Mouse (Mus musculus) intestine, embryonic 16.5 days (tissue): ENCODE data around the gene Aldh2. TPM values are rescaled to one million over a fixed set of nuclear protein-coding genes. Genes with fewer than 3 reads are reported as not detected.
A peak's percentile ranks its signal among the peaks of the same experiment; 100 is the strongest.
"Not testable (repeated sequence)": the region's sequence is repeated elsewhere in the genome, so short reads cannot be mapped to it uniquely, and the experiment has no call there.

Experiments used
- ATAC-seq: fragments of 200-750 bp; cut with Nextera tagmentation; 2 replicates; pipeline ENCODE4 v1.8.0; 2017; ENCODE audit warnings: moderate TSS enrichment, moderate library complexity
- H3K27ac ChIP-seq: fragments of 300-500 bp; sonication (generic); 2 replicates; pipeline ENCODE4 v1.5.1; 2014; ENCODE audit warnings: mild to moderate bottlenecking, low read length
- H3K27me3 ChIP-seq: fragments of 300-500 bp; sonication (generic); replicated peaks from 2 replicates; pipeline ENCODE4 v1.6.1; 2014; ENCODE audit warnings: low read length, control low read depth, mixed read lengths; ENCODE audit not compliant: control insufficient read depth, insufficient read depth
- H3K36me3 ChIP-seq: fragments of 300-500 bp; sonication (generic); 2 replicates; pipeline ENCODE4 v1.6.1; 2014; ENCODE audit warnings: low read length, control low read depth; ENCODE audit not compliant: control insufficient read depth, insufficient read depth
- H3K4me1 ChIP-seq: fragments of 300-500 bp; sonication (generic); 2 replicates; pipeline ENCODE4 v1.6.1; 2014; ENCODE audit warnings: low read length, control low read depth, mixed read lengths; ENCODE audit not compliant: control insufficient read depth, insufficient read depth
- H3K4me2 ChIP-seq: fragments of 300-500 bp; sonication (generic); 2 replicates; pipeline ENCODE4 v1.6.1; 2014; ENCODE audit warnings: low read depth, low read length, control low read depth
- H3K4me3 ChIP-seq: fragments of 300-500 bp; sonication (generic); 2 replicates; pipeline ENCODE4 v1.5.1; 2014; ENCODE audit warnings: mild to moderate bottlenecking, low read length
- H3K9ac ChIP-seq: fragments of 300-500 bp; sonication (generic); 2 replicates; pipeline ENCODE4 v1.6.1; 2014; ENCODE audit warnings: low read depth, low read length
- H3K9me3 ChIP-seq: fragments of 300-500 bp; sonication (generic); 2 replicates; pipeline ENCODE4 v1.6.1; 2016; ENCODE audit warnings: low read length, control low read depth; ENCODE audit not compliant: control insufficient read depth
- whole genome bisulfite sequencing: fragments of 180-500 bp; shearing (Covaris S2); extraction: QIAGEN DNeasy Blood & Tissue Kit; methylation state at CpG from one replicate; pipeline ENCODE4 v1.1.7; 2014; 5-methylcytosine and 5-hydroxymethylcytosine counted together
- polyA plus RNA-seq: library from polyadenylated mRNA; unstranded; fragments of >200 nt; fragmentation: Nextera tagmentation; extraction: Ambion mirVana; gene quantifications from 2 replicates; pipeline ENCODE4 v1.2.1, GENCODE M21; 2015

Aldh2 gene
- polyA plus RNA-seq = 236 TPM in 2 replicates

GRCm38 (mm10) chr5:121593451-121594401 is at the start of gene Aldh2:
Gene Aldh2, minus strand, starts transcription at chr5:121593824.
- Histone ChIP-seq H3K4me1 (peaks cover 27% of the 10 kb centered on the region), H3K27ac (peak within 1 kb of the TSS; percentile 87), H3K36me3 (no peaks in the 10 kb centered on the region), H3K27me3 (no peaks in the 10 kb centered on the region), H3K4me3 (peak within 1 kb of the TSS; percentile 87), H3K4me2 (peak within 1 kb of the TSS; percentile 92), H3K9me3 (no peaks in the 10 kb centered on the region), H3K9ac (peak within 1 kb of the TSS; percentile 87)
- peak; percentile 90 for ATAC-seq
- WGBS = 4% methylated on average over 47 of the region's 47 CpGs

- H3K9me3 ChIP-seq = no peaks in the 10 kb centered on the region
- no peaks in the 10 kb centered on the region for H3K4me1 ChIP-seq
- no peak overlapping the region for H3K4me2 ChIP-seq
- no peak overlapping the region for H3K4me3 ChIP-seq
- WGBS = 89% methylated on average over 9 of the region's 9 CpGs
- no peak overlapping the region for H3K27ac ChIP-seq
- H3K36me3 ChIP-seq = no peaks in the 10 kb centered on the region
- ATAC-seq = no peak
- H3K9ac ChIP-seq = no peak overlapping the region
- H3K27me3 ChIP-seq = no peaks in the 10 kb centered on the region
These were observed 46.0 kb upstream of the Aldh2 start for GRCm38 (mm10) chr5:121639601-121640000.

- 87% methylated on average over 6 of the region's 6 CpGs for WGBS
- H3K4me1 ChIP-seq = no peaks in the 10 kb centered on the region
- no peaks in the 10 kb centered on the region for H3K9me3 ChIP-seq
- no peak overlapping the region for H3K4me3 ChIP-seq
- H3K36me3 ChIP-seq = no peaks in the 10 kb centered on the region
- no peak overlapping the region for H3K9ac ChIP-seq
- ATAC-seq = no peak
- no peak overlapping the region for H3K27ac ChIP-seq
- H3K27me3 ChIP-seq = no peaks in the 10 kb centered on the region
- no peak overlapping the region for H3K4me2 ChIP-seq
These were observed 43.7 kb upstream of the Aldh2 start for GRCm38 (mm10) chr5:121637296-121637695.

GRCm38 (mm10) chr5:121634668-121635067 is 41.0 kb upstream of the Aldh2 start:
- H3K9me3 ChIP-seq = no peaks in the 10 kb centered on the region
- no peaks in the 10 kb centered on the region for H3K36me3 ChIP-seq
- H3K4me2 ChIP-seq = no peak overlapping the region
- ATAC-seq = no peak
- H3K27ac ChIP-seq = no peak overlapping the region
- no peaks in the 10 kb centered on the region for H3K27me3 ChIP-seq
- 90% methylated on average over 5 of the region's 5 CpGs for WGBS
- H3K4me1 ChIP-seq = no peaks in the 10 kb centered on the region
- no peak overlapping the region for H3K9ac ChIP-seq
- H3K4me3 ChIP-seq = no peak overlapping the region

- Histone ChIP-seq H3K27ac (no peak overlapping the region), H3K27me3 (no peaks in the 10 kb centered on the region), H3K4me1 (no peaks in the 10 kb centered on the region), H3K9me3 (no peaks in the 10 kb centered on the region), H3K9ac (no peak overlapping the region), H3K4me3 (no peak overlapping the region), H3K36me3 (no peaks in the 10 kb centered on the region), H3K4me2 (no peak overlapping the region)
- no peak for ATAC-seq
- 46% methylated on average over 3 of the region's 3 CpGs for WGBS
These were observed 39.2 kb upstream of the Aldh2 start for GRCm38 (mm10) chr5:121632804-121633203.

- 57% methylated on average over 9 of the region's 9 CpGs for WGBS
- H3K36me3 ChIP-seq, ATAC-seq: not testable (repeated sequence)
These were observed 37.6 kb upstream of the Aldh2 start for GRCm38 (mm10) chr5:121631106-121631647.

GRCm38 (mm10) chr5:121627871-121628270 is 34.2 kb upstream of the Aldh2 start:
- Histone ChIP-seq H3K4me3 (no peak overlapping the region), H3K9me3 (no peaks in the 10 kb centered on the region), H3K4me2 (no peak overlapping the region), H3K9ac (no peak overlapping the region), H3K36me3 (no peaks in the 10 kb centered on the region), H3K27me3 (no peaks in the 10 kb centered on the region), H3K4me1 (no peaks in the 10 kb centered on the region), H3K27ac (no peak overlapping the region)
- WGBS = 0% methylated on average over 1 of the region's 1 CpGs
- no peak for ATAC-seq

More at GRCm38 (mm10) chr5:121631106-121631647, 37.6 kb upstream of the Aldh2 start:
- not testable (repeated sequence) for H3K9me3 ChIP-seq, H3K9ac ChIP-seq, H3K27ac ChIP-seq, H3K4me2 ChIP-seq, H3K4me1 ChIP-seq, H3K27me3 ChIP-seq, H3K4me3 ChIP-seq

- ATAC-seq = no peak
- H3K27ac ChIP-seq = no peak overlapping the region
- no peaks in the 10 kb centered on the region for H3K36me3 ChIP-seq
- H3K27me3 ChIP-seq = no peaks in the 10 kb centered on the region
- no peaks in the 10 kb centered on the region; the same call in 1 of the 2 replicates for H3K4me1 ChIP-seq
- no peak overlapping the region for H3K4me3 ChIP-seq
- H3K4me2 ChIP-seq = no peak overlapping the region
- H3K9me3 ChIP-seq = no peaks in the 10 kb centered on the region
- WGBS = 80% methylated on average over 3 of the region's 3 CpGs
- H3K9ac ChIP-seq = no peak overlapping the region
These were observed 29.6 kb upstream of the Aldh2 start for GRCm38 (mm10) chr5:121623241-121623640.

- Histone ChIP-seq H3K9me3 (no peaks in the 10 kb centered on the region), H3K4me3 (no peak overlapping the region), H3K36me3 (no peaks in the 10 kb centered on the region), H3K4me1 (no peaks in the 10 kb centered on the region; the same call in 1 of the 2 replicates), H3K27me3 (no peaks in the 10 kb centered on the region), H3K4me2 (no peak overlapping the region), H3K9ac (no peak overlapping the region), H3K27ac (no peak overlapping the region)
- no peak for ATAC-seq
- 96% methylated on average over 5 of the region's 5 CpGs for WGBS
These were observed 27.5 kb upstream of the Aldh2 start for GRCm38 (mm10) chr5:121621102-121621501.
